Mouse (Mus musculus): ENCODE measurements around the gene Copz1. TPM values are rescaled to one million over a fixed set of nuclear protein-coding genes. Genes with fewer than 3 reads are reported as not detected.
A peak's percentile ranks its signal among the peaks of the same experiment; 100 is the strongest.

Gene Copz1
- total RNA-seq, 2 experiments from 2014 or later: 87.7 to 246 TPM

DNA sequence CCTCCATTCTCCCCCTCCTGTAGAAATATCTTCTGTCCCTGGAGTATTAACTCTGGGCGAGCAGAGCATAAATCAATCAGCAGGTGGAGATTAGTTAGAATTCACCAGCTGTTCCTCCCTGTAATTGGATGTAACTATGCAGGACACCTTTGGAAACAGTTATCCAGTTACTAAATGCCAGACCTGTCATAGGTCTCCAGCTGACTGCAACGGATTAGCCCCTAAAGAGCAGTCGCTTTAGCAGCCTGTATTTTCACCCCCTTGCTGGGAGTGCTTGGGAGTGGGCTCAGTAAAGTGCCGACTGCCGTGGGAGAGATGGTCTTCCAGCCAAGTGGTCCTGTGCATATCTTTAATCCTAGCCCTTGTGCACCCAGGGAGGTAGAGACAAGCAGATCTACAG lies 17.1 kb downstream of the Copz1 start:
- ATAC-seq (ENCODE audit: poor library complexity, severe bottlenecking): no peak

GRCm38 (mm10) chr15:103290417-103290816 lies 17.9 kb downstream of the Copz1 start:
- ATAC-seq (ENCODE audit: poor library complexity, severe bottlenecking): no peak

DNA sequence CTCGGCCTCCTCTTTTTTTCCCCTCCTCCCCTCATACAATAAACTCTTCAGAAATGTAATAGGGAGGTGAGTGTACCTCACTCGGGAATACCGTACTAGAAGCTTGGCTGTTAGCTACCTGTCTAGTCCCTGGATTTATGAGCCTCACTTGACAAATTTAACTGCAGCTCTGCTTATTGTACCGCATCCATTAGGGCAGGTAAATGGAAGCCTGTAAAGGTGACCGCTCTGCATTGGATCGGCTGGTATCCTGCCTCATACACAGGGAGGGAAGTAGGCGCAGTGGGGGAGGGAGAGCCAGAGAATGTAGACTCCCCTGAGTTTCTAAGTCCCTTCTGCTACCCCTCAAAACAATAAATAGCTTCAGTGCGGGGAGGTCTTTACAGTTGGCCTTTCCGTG lies 18.3 kb downstream of the Copz1 start:
- no peak for ATAC-seq (ENCODE audit: poor library complexity, severe bottlenecking)

DNA sequence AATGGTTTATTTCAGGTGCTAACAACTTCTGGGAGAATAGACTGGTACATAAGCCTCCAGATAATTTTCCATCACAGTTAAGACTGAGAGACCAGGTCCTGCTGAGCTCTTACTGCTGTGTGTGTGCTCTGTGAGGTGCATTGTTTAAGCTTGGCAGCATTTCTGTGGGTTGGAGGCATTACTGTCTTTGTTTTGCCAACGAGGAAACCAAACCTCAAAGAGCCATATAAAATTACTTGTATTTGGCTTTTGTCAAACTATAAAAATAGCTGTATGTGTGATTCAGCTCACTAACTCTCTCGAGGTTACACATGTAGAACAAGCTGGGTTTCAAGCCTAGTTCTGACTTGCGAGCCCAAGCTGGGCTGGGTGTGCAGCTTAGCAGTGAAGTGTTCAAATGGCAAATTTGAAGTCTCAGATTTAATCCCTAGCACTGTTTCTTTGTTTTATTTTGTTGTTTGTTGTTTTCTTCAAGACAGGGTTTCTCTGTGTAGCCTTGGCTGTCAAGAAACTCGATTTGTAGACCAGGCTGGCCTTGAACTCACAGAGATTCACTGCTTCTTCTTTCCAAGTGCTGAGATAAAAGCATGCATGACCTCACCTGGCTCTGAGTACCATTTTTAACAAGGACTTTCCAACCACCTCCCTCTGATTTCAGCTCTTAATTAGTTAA lies 20.3 kb downstream of the Copz1 start:
- ATAC-seq (ENCODE audit: poor library complexity, severe bottlenecking): no peak

- ATAC-seq (ENCODE audit: poor library complexity, severe bottlenecking): no peak
These were observed 20.9 kb downstream of the Copz1 start for GRCm38 (mm10) chr15:103293375-103293774.

- ATAC-seq (ENCODE audit: poor library complexity, severe bottlenecking): no peak
These were observed 22.1 kb downstream of the Copz1 start for GRCm38 (mm10) chr15:103294649-103295048.

GRCm38 (mm10) chr15:103295851-103296250 lies 23.3 kb downstream of the Copz1 start:
- ATAC-seq (ENCODE audit: poor library complexity, severe bottlenecking): no peak

GRCm38 (mm10) chr15:103297313-103297712 lies 24.8 kb downstream of the Copz1 start:
- ATAC-seq (ENCODE audit: poor library complexity, severe bottlenecking): no peak

DNA sequence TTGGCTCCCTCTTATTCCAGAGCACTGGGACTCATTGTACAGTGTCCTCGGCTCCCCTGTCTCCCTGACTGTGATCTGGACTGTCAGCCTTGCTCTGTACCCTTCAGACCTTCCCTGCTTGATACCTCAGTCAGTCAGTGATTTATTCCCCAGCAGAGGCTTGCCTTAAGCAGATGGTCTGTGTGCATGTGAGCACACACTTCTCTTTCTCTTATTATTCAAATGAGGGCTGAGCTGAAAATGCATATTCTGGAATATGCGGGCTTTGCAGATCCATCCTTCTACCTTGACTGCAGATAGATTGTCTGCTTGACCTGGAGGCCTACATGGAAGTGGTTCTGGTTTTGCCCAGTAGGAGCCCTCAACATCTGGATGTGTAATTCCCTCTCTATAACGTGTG lies 25.5 kb downstream of the Copz1 start:
- no peak for ATAC-seq (ENCODE audit: poor library complexity, severe bottlenecking)

- no peak for ATAC-seq (ENCODE audit: poor library complexity, severe bottlenecking)
These were observed 26.5 kb downstream of the Copz1 start for GRCm38 (mm10) chr15:103298861-103299616.

DNA sequence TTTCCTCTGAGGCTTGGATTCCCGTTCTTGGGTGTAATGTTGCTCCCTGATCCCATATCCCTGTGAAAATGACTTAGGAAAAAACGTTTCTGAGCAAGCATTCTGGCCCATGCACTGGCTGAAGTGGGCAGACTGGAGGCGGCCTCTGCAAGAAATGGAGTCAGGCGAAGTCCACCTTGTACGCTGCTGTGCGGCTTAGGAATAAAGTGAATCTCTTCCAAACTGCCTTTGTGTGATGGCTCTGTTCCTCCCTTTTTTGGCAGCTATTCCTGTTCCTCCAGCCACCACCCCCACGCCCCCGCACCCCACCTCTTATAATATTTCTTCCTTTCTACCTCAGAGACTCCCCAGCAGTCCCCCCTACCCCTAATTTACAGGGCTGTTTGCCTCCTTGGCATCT lies 27.1 kb downstream of the Copz1 start:
- ATAC-seq (ENCODE audit: poor library complexity, severe bottlenecking): no peak

DNA sequence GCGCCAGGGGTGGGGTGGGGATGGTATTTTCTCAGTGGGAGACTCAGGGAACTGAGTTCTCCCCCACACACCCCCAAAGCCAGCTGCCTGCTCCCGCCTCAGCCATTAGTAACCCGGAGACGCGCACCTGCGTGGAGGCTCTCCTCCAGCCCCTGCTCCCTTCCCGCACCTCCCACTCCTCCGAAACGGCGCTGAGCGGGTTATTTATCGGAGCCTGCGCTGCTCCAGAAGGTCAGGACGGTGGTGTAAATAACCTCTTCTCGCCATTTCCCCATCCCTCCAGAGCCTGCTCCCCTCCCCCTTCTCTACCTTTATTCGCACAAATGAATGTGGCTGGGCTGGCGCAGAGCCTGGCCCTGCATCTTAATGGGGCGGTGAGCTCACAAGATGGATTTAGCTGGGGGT lies 27.6 kb downstream of the Copz1 start:
- ATAC-seq (ENCODE audit: poor library complexity, severe bottlenecking): no peak

DNA sequence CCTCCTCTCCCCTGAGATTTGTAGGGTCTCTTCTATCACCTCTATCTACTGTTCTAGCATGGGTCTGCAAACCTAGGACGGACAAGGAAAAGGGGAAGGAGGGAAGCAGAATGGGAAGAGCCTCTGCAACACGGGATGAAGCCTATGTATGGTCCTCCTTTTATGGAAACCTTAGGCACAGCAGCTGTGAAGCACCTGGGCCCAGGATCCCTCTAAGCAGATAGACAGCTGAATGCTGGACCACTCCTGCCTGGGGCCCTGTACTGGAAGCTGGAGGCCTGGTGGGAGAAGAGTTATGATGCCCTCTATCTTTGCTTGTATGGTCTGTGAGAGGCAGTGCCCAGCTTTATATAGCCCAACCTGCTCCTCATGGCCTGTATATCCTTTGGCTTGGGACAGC lies 28.0 kb downstream of the Copz1 start:
- ATAC-seq (ENCODE audit: poor library complexity, severe bottlenecking): no peak

GRCm38 (mm10) chr15:103301046-103301445 lies 28.5 kb downstream of the Copz1 start:
- no peak for ATAC-seq (ENCODE audit: poor library complexity, severe bottlenecking)

DNA sequence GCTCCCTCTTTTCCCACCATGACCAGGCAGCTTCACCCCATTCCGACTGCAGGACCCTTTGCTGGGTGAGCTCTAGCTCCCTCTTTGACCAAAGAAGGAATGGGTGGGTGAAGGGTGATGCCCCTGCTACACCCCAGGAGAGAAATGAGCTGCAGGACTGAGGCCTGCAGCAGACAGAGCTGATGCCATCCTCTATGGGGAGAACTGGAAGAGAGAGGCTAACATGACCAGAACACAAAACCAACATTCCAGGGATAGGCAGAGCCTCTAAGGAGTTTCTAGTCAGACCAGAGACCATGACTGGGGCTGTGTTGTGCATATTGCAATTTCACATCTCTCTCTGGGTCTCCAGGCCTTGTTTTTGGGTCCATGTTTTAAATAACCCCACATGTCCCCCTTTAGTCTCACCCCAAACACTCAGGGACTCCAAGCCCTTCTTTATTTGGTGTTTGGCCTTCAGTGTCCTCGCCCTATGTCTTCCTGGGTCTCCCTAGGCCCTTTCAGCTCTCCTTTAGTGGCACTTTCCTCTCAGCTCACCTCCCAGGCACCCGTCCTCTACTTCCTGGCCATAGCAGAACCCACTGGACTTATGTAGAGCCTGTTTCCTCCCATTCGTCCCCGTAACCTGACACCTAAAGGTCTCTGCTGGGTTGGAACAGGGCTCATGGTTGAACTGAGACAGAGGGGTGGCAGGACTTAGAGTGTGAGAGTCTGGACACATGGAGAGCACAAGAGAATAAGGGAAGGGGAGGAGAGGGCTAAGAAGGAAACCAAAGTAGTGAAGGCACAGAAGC lies 29.2 kb downstream of the Copz1 start:
- ATAC-seq (ENCODE audit: poor library complexity, severe bottlenecking): no peak

DNA sequence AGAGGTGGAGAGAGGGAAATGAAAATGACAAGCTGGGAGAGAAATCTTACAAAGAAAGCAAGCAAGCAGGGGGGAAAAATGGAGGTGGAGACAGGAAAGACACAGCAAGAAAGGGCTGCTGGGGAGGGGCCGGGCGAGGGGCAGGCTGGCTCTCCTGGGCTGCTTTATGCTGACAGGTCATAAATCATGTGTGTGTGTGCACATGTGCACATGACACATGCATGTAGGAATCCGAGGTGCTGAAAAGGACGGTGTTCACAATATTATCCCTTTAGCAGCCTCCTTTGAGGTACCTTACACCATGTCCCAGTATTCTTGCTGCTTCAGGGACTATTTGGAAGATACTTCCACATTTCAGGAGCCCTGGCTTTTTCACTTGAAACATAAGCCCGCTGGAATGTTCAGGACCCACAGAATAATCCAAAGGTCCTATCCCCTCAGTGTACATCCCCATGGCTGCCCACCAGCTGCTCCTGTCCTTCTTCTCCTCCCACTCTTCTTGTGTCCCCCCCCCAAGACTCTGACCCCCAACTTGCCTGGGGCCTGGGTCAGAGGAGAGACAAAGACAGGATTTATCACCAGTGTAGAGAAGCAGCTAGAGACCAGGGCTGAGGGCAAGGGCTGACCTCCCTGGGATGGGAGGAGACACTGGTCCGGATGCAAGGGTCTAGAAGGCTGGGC lies 30.0 kb downstream of the Copz1 start:
- no peak for ATAC-seq (ENCODE audit: poor library complexity, severe bottlenecking)

GRCm38 (mm10) chr15:103303916-103304615 lies 31.6 kb downstream of the Copz1 start:
- no peak for ATAC-seq (ENCODE audit: poor library complexity, severe bottlenecking)

GRCm38 (mm10) chr15:103304616-103304969 lies 32.1 kb downstream of the Copz1 start:
- ATAC-seq (ENCODE audit: poor library complexity, severe bottlenecking): no peak

DNA sequence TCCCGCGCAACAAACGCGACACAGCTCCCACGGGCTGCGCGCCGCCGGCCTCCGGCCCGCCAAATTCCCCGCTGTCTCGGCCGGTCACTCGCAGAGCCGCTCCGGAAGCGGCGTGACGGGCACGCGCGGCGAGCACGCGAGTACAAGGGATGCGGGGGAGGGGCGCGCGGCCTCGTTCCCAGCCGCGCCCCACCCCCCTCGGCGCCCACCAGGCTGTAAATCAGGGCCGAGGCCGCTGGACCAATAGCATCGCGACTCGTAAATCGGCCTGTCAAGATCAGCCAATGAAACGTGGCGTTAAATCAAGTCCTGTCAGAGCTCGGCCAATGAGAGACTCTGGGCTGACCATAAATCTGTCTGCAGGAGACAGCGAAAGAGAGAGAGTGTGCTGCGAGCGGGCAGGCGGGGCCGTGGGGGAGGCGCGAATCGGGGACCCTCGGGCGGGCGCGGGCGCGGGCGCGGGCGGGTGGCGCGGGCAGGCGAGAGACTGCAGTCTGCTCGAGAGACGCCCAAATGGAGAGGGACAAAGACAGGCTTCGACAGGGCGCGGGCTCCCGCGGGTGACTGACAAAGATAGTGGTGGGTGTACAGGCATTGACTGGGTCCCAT lies 32.7 kb downstream of the Copz1 start:
- peak; percentile 82 for ATAC-seq (ENCODE audit: poor library complexity, severe bottlenecking)
